In the genomic region with DNA sequence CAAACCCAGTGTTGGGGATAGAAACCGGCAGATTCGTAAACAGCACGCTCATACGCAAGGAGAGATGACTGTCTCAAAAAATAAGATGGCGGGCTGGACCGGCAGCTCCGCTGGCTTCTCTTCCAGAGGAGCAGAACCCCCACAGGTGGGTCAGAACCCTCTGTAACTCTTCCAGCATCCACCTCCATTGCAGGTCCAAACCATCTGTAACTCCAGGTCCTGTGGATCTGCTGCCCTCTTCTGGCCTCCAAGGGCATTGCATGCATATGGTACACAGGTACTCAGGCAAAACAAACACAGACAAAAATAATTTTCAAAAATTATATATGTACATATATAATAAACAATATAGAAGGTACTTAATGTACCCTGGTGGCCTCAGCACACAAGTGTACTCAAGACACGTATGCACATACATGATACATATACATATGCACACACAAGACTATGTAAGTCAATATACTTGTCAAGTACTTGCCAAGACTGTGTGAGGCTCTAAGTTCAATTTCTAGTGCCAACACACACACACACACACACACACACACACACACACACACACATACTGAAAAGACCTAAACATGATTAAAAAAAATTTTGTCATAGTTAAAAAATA, we compare ENCODE assay signal across 8 mouse cellular contexts. TPM values are rescaled to one million over a fixed set of nuclear protein-coding genes. Genes with fewer than 3 reads are reported as not detected.
DNase-seq lines count a peak whose midpoint lies in the region; ATAC-seq lines count a peak whose summit lies in the region.

No protein-coding gene starts in this region.

- peak; percentile 54 for ATAC-seq in activated CD4-positive, CD25-positive, alpha-beta regulatory T cell, adult 4 months

- peak; percentile 72 for DNase-seq in 3T3-L1 (ENCODE audit: low read depth, low spot score)
- DNase-seq in embryo, embryonic 10.5 days (ENCODE audit: low spot score), result peak; percentile 70
- DNase-seq in heart, adult 9 months (ENCODE audit: low spot score in 2 of 2), result peak; percentile 27 to 49
- DNase-seq in kidney, postnatal 14 days, result peak; percentile 83
- DNase-seq in lung, adult 18-20 months, result peak; percentile 70 to 75
- DNase-seq in ovary, postnatal 36 days (ENCODE audit: low spot score), result peak; percentile 65
- peak; percentile 63 for DNase-seq in thymus, postnatal 14 days

RNA-seq across cellular contexts. Expression of gene Ctsh, which starts 23.0 kb away (rescaled TPM):
- polyA plus RNA-seq in activated CD4-positive, CD25-positive, alpha-beta regulatory T cell, adult 4 months (2017; shearing (Covaris generic)), result 1 to 10 TPM; 2.0 to 6.7 TPM

RNA-seq across cellular contexts. Expression of gene Morf4l1, which starts 37.6 kb away (rescaled TPM):
- polyA plus RNA-seq in activated CD4-positive, CD25-positive, alpha-beta regulatory T cell, adult 4 months (2017; shearing (Covaris generic)), result 100 to 1,000 TPM; 299 to 332 TPM

Comparison
In these comparisons a context has a peak if more than half of its experiments do, and no peak if none do; other contexts are left out.
1. Peak in every context shown above with its lines: DNase-seq and ATAC-seq.